Mouse (Mus musculus) midbrain, embryonic 12.5 days (tissue): ENCODE measurements at regions not wholly inside any gene's neighbourhood (a gene's known extent, or its start where the extent isn't known, plus 50 kb on each side); places are given as distances from the start of the nearest gene placed in this dataset.
A peak's percentile ranks its signal among the peaks of the same experiment; 100 is the strongest.

ENCODE experiments used
- ATAC-seq: fragments of 200-750 bp; cut with Nextera tagmentation; 2 replicates; pipeline ENCODE4 v1.8.0; 2017; ENCODE audit warnings: low read depth, moderate TSS enrichment, moderate library complexity; ENCODE audit not compliant: low FRiP score
- H3K27ac ChIP-seq: fragments of 300-500 bp; sonication (generic); replicated peaks from 2 replicates; pipeline ENCODE4 v1.5.1; 2016; ENCODE audit warnings: mild to moderate bottlenecking
- H3K27me3 ChIP-seq: fragments of 300-500 bp; sonication (generic); 2 replicates; pipeline ENCODE4 v1.6.1; 2016; ENCODE audit warnings: mild to moderate bottlenecking
- H3K36me3 ChIP-seq: fragments of 300-500 bp; sonication (generic); 2 replicates; pipeline ENCODE4 v1.6.1; 2016
- H3K4me1 ChIP-seq: fragments of 300-500 bp; sonication (generic); 2 replicates; pipeline ENCODE4 v1.6.1; 2016
- H3K4me2 ChIP-seq: fragments of 300-500 bp; sonication (generic); replicated peaks from 2 replicates; pipeline ENCODE4 v1.6.1; 2016; ENCODE audit warnings: mild to moderate bottlenecking, moderate library complexity
- H3K4me3 ChIP-seq: fragments of 300-500 bp; sonication (generic); 2 replicates; pipeline ENCODE4 v1.5.1; 2016; ENCODE audit warnings: mild to moderate bottlenecking
- H3K9ac ChIP-seq: fragments of 300-500 bp; sonication (generic); replicated peaks from 2 replicates; pipeline ENCODE4 v1.6.1; 2016; ENCODE audit warnings: mild to moderate bottlenecking, moderate library complexity
- H3K9me3 ChIP-seq: fragments of 300-500 bp; sonication (generic); 2 replicates; pipeline ENCODE4 v1.6.1; 2016; ENCODE audit warnings: mild to moderate bottlenecking
- WGBS: fragments of 180-500 bp; shearing (Covaris S2); methylation state at CpG from one replicate; pipeline ENCODE4 v1.1.7; 2016; 5-methylcytosine and 5-hydroxymethylcytosine counted together

- Histone ChIP-seq H3K27ac (no peak overlapping the region), H3K9me3 (no peaks in the 10 kb centered on the region), H3K27me3 (no peaks in the 10 kb centered on the region), H3K4me3 (no peak overlapping the region), H3K4me1 (no peaks in the 10 kb centered on the region), H3K9ac (no peak overlapping the region), H3K4me2 (no peak overlapping the region), H3K36me3 (no peaks in the 10 kb centered on the region)
- 61% methylated on average over 1 of the region's 1 CpGs for WGBS
- ATAC-seq = no peak
Observed at GRCm38 (mm10) chr11:38886466-38886865, 1650.7 kb upstream of the Tenm2 start.

GRCm38 (mm10) chr11:38861622-38862345, 1626.0 kb upstream of the Tenm2 start:
- H3K4me1 ChIP-seq = 0 out of 2 replicates have a peak, but pooled peaks cover 7% of the 10 kb centered on the region
- H3K4me3 ChIP-seq = no peak overlapping the region
- H3K9ac ChIP-seq = no peak overlapping the region
- 15% methylated on average over 9 of the region's 9 CpGs for WGBS
- peak overlapping the region; percentile 27 for H3K4me2 ChIP-seq
- H3K27me3 ChIP-seq = no peaks in the 10 kb centered on the region
- H3K27ac ChIP-seq = peak overlapping the region; percentile 15
- H3K9me3 ChIP-seq = no peaks in the 10 kb centered on the region
- peak; percentile 82 for ATAC-seq
- no peaks in the 10 kb centered on the region for H3K36me3 ChIP-seq

GRCm38 (mm10) chr11:38856645-38857044, 1620.9 kb upstream of the Tenm2 start:
- H3K4me2 ChIP-seq = no peak overlapping the region
- H3K4me3 ChIP-seq = no peak overlapping the region
- no peak overlapping the region for H3K9ac ChIP-seq
- H3K27me3 ChIP-seq = no peaks in the 10 kb centered on the region
- no peaks in the 10 kb centered on the region for H3K9me3 ChIP-seq
- H3K36me3 ChIP-seq = no peaks in the 10 kb centered on the region
- 59% methylated on average over 9 of the region's 9 CpGs for WGBS
- no peak overlapping the region for H3K27ac ChIP-seq
- H3K4me1 ChIP-seq = 0 out of 2 replicates have a peak, but pooled peaks cover 3% of the 10 kb centered on the region
- peak; percentile 34; the same call in 1 of the 2 replicates for ATAC-seq

- H3K36me3 ChIP-seq = no peaks in the 10 kb centered on the region
- H3K9me3 ChIP-seq = no peaks in the 10 kb centered on the region
- H3K4me2 ChIP-seq = no peak overlapping the region
- 64% methylated on average over 5 of the region's 5 CpGs for WGBS
- no peak for ATAC-seq
- no peaks in the 10 kb centered on the region for H3K27me3 ChIP-seq
- H3K9ac ChIP-seq = no peak overlapping the region
- no peak overlapping the region for H3K4me3 ChIP-seq
- H3K27ac ChIP-seq = no peak overlapping the region
- H3K4me1 ChIP-seq = no peaks in the 10 kb centered on the region
Observed at GRCm38 (mm10) chr11:38829148-38829547, 1593.4 kb upstream of the Tenm2 start.

GRCm38 (mm10) chr11:38828375-38828774, 1592.6 kb upstream of the Tenm2 start:
- no peak for ATAC-seq
- 61% methylated on average over 2 of the region's 2 CpGs for WGBS

GRCm38 (mm10) chr11:38825172-38825753, 1589.5 kb upstream of the Tenm2 start:
- no peaks in the 10 kb centered on the region for H3K27me3 ChIP-seq
- no peak overlapping the region for H3K4me2 ChIP-seq
- no peak for ATAC-seq
- H3K9me3 ChIP-seq = no peaks in the 10 kb centered on the region
- H3K9ac ChIP-seq = no peak overlapping the region
- H3K27ac ChIP-seq = no peak overlapping the region
- no peak overlapping the region for H3K4me3 ChIP-seq
- WGBS = 96% methylated on average over 1 of the region's 1 CpGs
- H3K36me3 ChIP-seq = no peaks in the 10 kb centered on the region
- H3K4me1 ChIP-seq = no peaks in the 10 kb centered on the region

More at GRCm38 (mm10) chr11:38828375-38828774, 1592.6 kb upstream of the Tenm2 start:
- H3K4me1 ChIP-seq = no peaks in the 10 kb centered on the region
- no peak overlapping the region for H3K27ac ChIP-seq
- no peak overlapping the region for H3K4me3 ChIP-seq
- H3K36me3 ChIP-seq = no peaks in the 10 kb centered on the region
- H3K9ac ChIP-seq = no peak overlapping the region
- no peaks in the 10 kb centered on the region for H3K9me3 ChIP-seq
- H3K4me2 ChIP-seq = no peak overlapping the region
- H3K27me3 ChIP-seq = no peaks in the 10 kb centered on the region

GRCm38 (mm10) chr11:38818141-38818540, 1582.4 kb upstream of the Tenm2 start:
- H3K4me1 ChIP-seq = no peaks in the 10 kb centered on the region
- ATAC-seq = no peak
- WGBS = 74% methylated on average over 3 of the region's 3 CpGs
- H3K27ac ChIP-seq = no peak overlapping the region
- H3K4me2 ChIP-seq = no peak overlapping the region
- no peaks in the 10 kb centered on the region for H3K9me3 ChIP-seq
- no peaks in the 10 kb centered on the region for H3K36me3 ChIP-seq
- H3K4me3 ChIP-seq = no peak overlapping the region
- H3K9ac ChIP-seq = no peak overlapping the region
- no peaks in the 10 kb centered on the region for H3K27me3 ChIP-seq

GRCm38 (mm10) chr11:38783548-38783947, 1547.8 kb upstream of the Tenm2 start:
- H3K36me3 ChIP-seq = no peaks in the 10 kb centered on the region
- 76% methylated on average over 4 of the region's 4 CpGs for WGBS

GRCm38 (mm10) chr11:38779585-38779984, 1543.8 kb upstream of the Tenm2 start:
- H3K4me2 ChIP-seq = no peak overlapping the region
- H3K27ac ChIP-seq = no peak overlapping the region
- no peak overlapping the region for H3K4me3 ChIP-seq
- 65% methylated on average over 1 of the region's 1 CpGs for WGBS
- no peak for ATAC-seq
- no peaks in the 10 kb centered on the region for H3K27me3 ChIP-seq
- H3K4me1 ChIP-seq = no peaks in the 10 kb centered on the region
- no peaks in the 10 kb centered on the region for H3K36me3 ChIP-seq
- H3K9me3 ChIP-seq = no peaks in the 10 kb centered on the region
- no peak overlapping the region for H3K9ac ChIP-seq

More at GRCm38 (mm10) chr11:38783548-38783947, 1547.8 kb upstream of the Tenm2 start:
- no peak overlapping the region for H3K27ac ChIP-seq
- H3K9me3 ChIP-seq = no peaks in the 10 kb centered on the region
- no peak for ATAC-seq
- H3K4me3 ChIP-seq = no peak overlapping the region
- H3K4me1 ChIP-seq = no peaks in the 10 kb centered on the region
- no peak overlapping the region for H3K9ac ChIP-seq
- H3K4me2 ChIP-seq = no peak overlapping the region
- no peaks in the 10 kb centered on the region for H3K27me3 ChIP-seq

GRCm38 (mm10) chr11:38762241-38762640, 1526.5 kb upstream of the Tenm2 start:
- H3K4me3 ChIP-seq = no peak overlapping the region
- no peak overlapping the region for H3K27ac ChIP-seq
- H3K4me2 ChIP-seq = no peak overlapping the region
- no peaks in the 10 kb centered on the region for H3K27me3 ChIP-seq
- no peaks in the 10 kb centered on the region for H3K4me1 ChIP-seq
- 60% methylated on average over 2 of the region's 2 CpGs for WGBS
- H3K36me3 ChIP-seq = no peaks in the 10 kb centered on the region
- no peak for ATAC-seq
- H3K9ac ChIP-seq = no peak overlapping the region
- no peaks in the 10 kb centered on the region for H3K9me3 ChIP-seq

- Histone ChIP-seq H3K9ac (no peak overlapping the region), H3K4me1 (no peaks in the 10 kb centered on the region), H3K36me3 (no peaks in the 10 kb centered on the region), H3K27me3 (no peaks in the 10 kb centered on the region), H3K27ac (no peak overlapping the region), H3K9me3 (no peaks in the 10 kb centered on the region), H3K4me3 (no peak overlapping the region), H3K4me2 (no peak overlapping the region)
- peak; percentile 73; the same call in 1 of the 2 replicates for ATAC-seq
- WGBS = 38% methylated on average over 3 of the region's 3 CpGs
Observed at GRCm38 (mm10) chr11:38747549-38747948, 1511.8 kb upstream of the Tenm2 start.

GRCm38 (mm10) chr11:38729101-38729500, 1493.3 kb upstream of the Tenm2 start:
- Histone ChIP-seq H3K36me3 (no peaks in the 10 kb centered on the region), H3K27me3 (no peaks in the 10 kb centered on the region), H3K4me1 (no peaks in the 10 kb centered on the region), H3K9me3 (no peaks in the 10 kb centered on the region), H3K9ac (no peak overlapping the region), H3K27ac (no peak overlapping the region), H3K4me2 (no peak overlapping the region), H3K4me3 (no peak overlapping the region)
- no peak for ATAC-seq
- WGBS = 62% methylated on average over 2 of the region's 2 CpGs
